Mouse (Mus musculus) pancreas, adult 10 weeks (tissue): ENCODE results near the gene Vmn1r90. TPM values are rescaled to one million over a fixed set of nuclear protein-coding genes. Genes with fewer than 3 reads are reported as not detected.

Experiments used
- polyA plus RNA-seq: library from polyadenylated mRNA; stranded (reverse); fragments of 350-450 nt; fragmentation: Illumina TruSeq; extraction: RNeasy Lipid Tissue Mini Kit (QIAGEN cat#74804); gene quantifications from one replicate; pipeline ENCODE4 v1.2.3, GENCODE M21; 2015; ENCODE audit warnings: low read depth, low replicate concordance; ENCODE audit not compliant: insufficient read depth

The Vmn1r90 gene
- polyA plus RNA-seq, result not detected

DNA sequence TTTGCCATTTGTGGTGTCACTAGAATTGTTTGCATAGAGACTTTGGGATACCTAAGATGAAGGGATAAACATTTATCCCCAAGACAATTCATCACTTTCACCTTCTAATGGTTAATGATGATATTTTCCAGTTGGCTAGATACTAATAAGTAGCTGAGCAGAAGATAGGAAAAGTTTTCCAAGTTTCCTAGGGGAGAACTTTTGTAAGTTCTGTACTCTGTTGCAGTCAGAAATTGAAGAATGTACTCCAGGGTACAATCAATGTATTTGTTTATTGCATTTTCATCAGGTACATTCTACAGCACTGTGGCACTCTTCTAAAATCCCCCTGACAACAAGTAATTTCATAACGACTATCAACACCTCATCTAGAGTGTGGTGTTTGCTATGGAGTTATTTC is at the start of gene Vmn1r90:
TSS of gene Vmn1r90 (minus strand) at position 101 of the 400 bp plus-strand sequence.

Other genes starting within 250 kb of the Vmn1r90 start
- not detected for gene Obox8, start 229.9 kb downstream of the Vmn1r90 start, polyA plus RNA-seq
- gene Sult2a8, start 116.7 kb downstream of the Vmn1r90 start, polyA plus RNA-seq, result not detected
- gene Sult2a7, start 69.3 kb downstream of the Vmn1r90 start, polyA plus RNA-seq, result not detected
- gene Obox7, start 96.0 kb upstream of the Vmn1r90 start, polyA plus RNA-seq, result not detected